Mouse (Mus musculus) heart, adult 2 months (tissue): ENCODE results near the gene Foxp1. TPM values are rescaled to one million over a fixed set of nuclear protein-coding genes. Genes with fewer than 3 reads are reported as not detected.

Experiments
- DNase-seq, 2 experiments: peaks; one replicate each; pipeline ENCODE4 v3.0.0; 2021
- H3K27ac ChIP-seq: fragments of 200-600 bp; 2 replicates; pipeline ENCODE4 v1.8.1; 2022
- H3K27me3 ChIP-seq: fragments of 200-500 bp; 2 replicates; pipeline ENCODE4 v1.6.1; 2012; ENCODE audit warnings: mild to moderate bottlenecking, low read length, inconsistent platforms, mixed read lengths; ENCODE audit not compliant: control insufficient read depth, insufficient read depth
- H3K36me3 ChIP-seq: fragments of 200-500 bp; 2 replicates; pipeline ENCODE4 v1.6.1; 2012; ENCODE audit warnings: low read length, inconsistent platforms; ENCODE audit not compliant: control insufficient read depth, insufficient read depth
- H3K4me1 ChIP-seq: fragments of 200-500 bp; 2 replicates; pipeline ENCODE4 v1.6.1; 2011; ENCODE audit warnings: low read length; ENCODE audit not compliant: control insufficient read depth, insufficient read depth
- H3K4me3 ChIP-seq: fragments of 200-600 bp; 2 replicates; pipeline ENCODE4 v1.8.1; 2022
- H3K79me2 ChIP-seq: fragments of 200-500 bp; replicated peaks from 2 replicates; pipeline ENCODE4 v1.6.1; 2012; ENCODE audit warnings: mild to moderate bottlenecking, inconsistent platforms, low read length, moderate library complexity, mixed read lengths; ENCODE audit not compliant: control insufficient read depth, insufficient read depth
- H3K9ac ChIP-seq: fragments of 200-500 bp; 2 replicates; pipeline ENCODE4 v1.6.1; 2012; ENCODE audit warnings: low read depth, mild to moderate bottlenecking, control low read depth, inconsistent platforms, low read length, mixed read lengths
- CTCF ChIP-seq: fragments of 200-600 bp; IDR thresholded peaks from 2 replicates; pipeline ENCODE4 v1.8.1; 2022; ENCODE audit warnings: antibody characterized with exemption, mild to moderate bottlenecking, moderate library complexity
- EP300 ChIP-seq: fragments of 200-500 bp; IDR thresholded peaks from 2 replicates; pipeline ENCODE4 v1.6.1; 2011; ENCODE audit warnings: low read depth, low read length, control low read depth; ENCODE audit not compliant: insufficient read depth
- POLR2A ChIP-seq: fragments of 200-500 bp; IDR thresholded peaks from 2 replicates; pipeline ENCODE4 v1.6.1; 2011; ENCODE audit warnings: mild to moderate bottlenecking, low read depth, low read length, control low read depth; ENCODE audit not compliant: insufficient read depth
- WGBS: fragments of 180-500 bp; shearing (Covaris S2); methylation state at CpG from one replicate; pipeline ENCODE4 v1.1.7; 2018; 5-methylcytosine and 5-hydroxymethylcytosine counted together
- intact Hi-C: fragments of 180-260 bp; cut with DNase I; formaldehyde crosslinking; loops from one replicate; pipeline ENCODE4 v1.15.1; 2025
- polyA plus RNA-seq: library from polyadenylated mRNA; depleted of rRNA; stranded (reverse); fragments of >200 nt; gene quantifications from 2 replicates; pipeline ENCODE4 v1.2.3, GENCODE M21; 2012
- total RNA-seq, 2 experiments: library from RNA; stranded (reverse); gene quantifications; 2 replicates each; pipeline ENCODE4 v1.2.3; 2021

The Foxp1 gene
- total and polyA plus RNA-seq, 3 experiments = 22.9 to 31.6 (median 26.4) TPM

DNA sequence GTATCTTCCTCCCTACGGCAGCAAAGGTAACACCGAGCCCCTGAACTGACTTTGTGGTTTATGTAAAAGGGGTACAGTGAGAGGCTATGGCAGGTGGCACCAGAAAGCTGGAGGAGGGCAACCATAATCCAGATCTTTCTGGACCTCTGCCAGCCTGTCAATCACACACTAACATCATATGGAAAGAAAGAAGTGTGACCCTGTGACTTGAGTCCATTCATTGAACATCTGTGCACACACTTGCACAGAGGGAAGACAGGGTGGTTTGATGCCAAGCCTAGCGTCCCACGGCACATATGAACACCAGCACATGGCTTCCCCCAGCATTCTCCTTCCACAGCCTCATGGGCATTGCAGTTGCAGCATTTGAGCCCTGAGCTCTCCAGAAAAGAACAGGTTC is 58.1 kb downstream of the Foxp1 start:
- Histone ChIP-seq H3K79me2 (no peaks in the 10 kb centered on the region), H3K27ac (no peak overlapping the region), H3K9ac (no peak overlapping the region), H3K4me3 (no peak overlapping the region), H3K4me1 (no peaks in the 10 kb centered on the region; the same call in 1 of the 2 replicates), H3K36me3 (no peaks in the 10 kb centered on the region), H3K27me3 (no peaks in the 10 kb centered on the region)
- no peak for TF ChIP-seq CTCF
- no peak for TF ChIP-seq EP300
- no peak for TF ChIP-seq POLR2A
- 98% methylated on average over 4 of the region's 4 CpGs for WGBS
- intact Hi-C loops = no loop called here
- DNase-seq = no peak

DNA sequence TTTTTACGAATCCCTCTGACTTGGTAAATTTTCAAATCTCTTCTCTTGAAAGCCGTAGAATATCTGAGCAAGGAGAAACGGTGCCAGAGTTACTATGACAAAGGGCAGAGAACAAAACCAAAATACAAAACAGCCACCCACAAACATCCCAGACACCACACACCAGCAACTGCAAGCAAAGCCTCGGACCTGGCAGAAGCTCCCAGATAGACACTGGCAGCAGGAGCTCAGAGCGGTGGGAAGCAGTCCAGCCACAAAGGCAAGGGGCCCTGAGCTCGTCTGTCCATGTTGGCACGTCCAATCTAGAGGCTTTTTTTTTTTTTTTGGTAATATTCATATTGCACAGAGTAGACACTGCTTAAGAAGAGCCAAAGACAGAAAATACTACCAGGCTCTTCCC is 58.6 kb downstream of the Foxp1 start:
- TF ChIP-seq CTCF (no peak), POLR2A (no peak), EP300 (no peak)
- H3K36me3 ChIP-seq = no peaks in the 10 kb centered on the region
- H3K27me3 ChIP-seq = no peaks in the 10 kb centered on the region
- no peaks in the 10 kb centered on the region; the same call in 1 of the 2 replicates for H3K4me1 ChIP-seq
- intact Hi-C loops = no loop called here
- H3K79me2 ChIP-seq = no peaks in the 10 kb centered on the region
- no peak overlapping the region for H3K9ac ChIP-seq
- DNase-seq = no peak
- 75% methylated on average over 7 of the region's 7 CpGs for WGBS
- H3K4me3 ChIP-seq = no peak overlapping the region
- no peak overlapping the region for H3K27ac ChIP-seq

DNA sequence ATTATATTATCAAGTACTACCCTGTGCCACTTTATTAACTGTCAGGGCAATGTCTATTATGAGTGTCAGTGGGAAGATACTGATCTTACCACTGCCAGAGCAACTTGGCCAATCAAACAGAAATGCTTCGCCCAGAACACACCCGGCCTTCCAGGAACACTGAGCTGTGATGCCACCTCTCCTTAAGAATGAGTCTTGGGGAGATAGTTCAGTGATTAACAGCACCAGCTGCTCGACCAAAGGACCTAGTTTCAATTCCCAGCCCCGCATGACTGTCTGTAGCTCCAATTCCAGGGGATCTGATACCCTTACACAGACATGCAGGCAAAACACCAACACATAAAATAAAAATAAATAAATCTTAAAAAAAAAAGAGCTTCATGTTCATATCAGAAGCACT is 63.7 kb downstream of the Foxp1 start:
- H3K27me3 ChIP-seq = no peaks in the 10 kb centered on the region

DNA sequence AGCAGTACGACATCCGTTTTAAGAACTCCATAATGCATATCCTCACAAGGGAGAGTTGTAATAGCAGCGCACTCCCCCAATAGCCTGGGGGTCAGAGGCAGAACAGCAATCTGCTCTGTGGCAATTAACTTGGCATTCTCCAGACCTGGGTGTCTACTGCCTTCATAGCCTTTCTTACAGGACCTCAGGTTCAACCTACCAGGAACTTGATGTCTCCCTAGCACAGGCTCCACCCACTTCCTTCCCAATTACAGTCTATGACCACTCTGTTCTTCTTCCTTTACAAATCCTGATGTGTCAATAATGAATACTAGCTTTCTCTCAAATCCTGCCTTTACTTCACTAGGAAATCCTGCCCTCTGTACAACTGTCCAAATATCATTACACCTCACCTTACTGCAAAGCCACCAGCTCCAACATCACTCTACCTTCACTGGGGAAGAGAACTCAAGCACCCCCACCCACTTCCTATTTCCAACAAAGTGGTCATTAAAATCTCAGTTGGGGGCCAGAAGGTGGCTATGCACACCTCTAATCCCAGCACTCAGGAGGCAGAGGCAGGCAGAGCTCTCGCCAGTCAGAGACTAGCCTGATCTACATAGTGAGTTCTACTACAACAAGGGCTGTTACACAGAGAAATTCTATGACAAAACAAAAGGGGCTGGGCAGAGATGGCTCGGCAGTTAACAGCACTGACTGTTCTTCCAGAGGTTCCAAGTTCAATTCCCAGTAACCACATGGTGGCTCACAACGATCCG is 68.6 kb downstream of the Foxp1 start:
- TF ChIP-seq CTCF (no peak), POLR2A (no peak), EP300 (no peak)
- H3K9ac ChIP-seq = no peak overlapping the region
- no peaks in the 10 kb centered on the region; the same call in 1 of the 2 replicates for H3K36me3 ChIP-seq
- intact Hi-C loops = loop anchor here (5.0 kb wide), 2 partner anchors 77 to 482 kb away; no protein-coding TSS in a partner anchor
- peaks cover 4% of the 10 kb centered on the region for H3K4me1 ChIP-seq
- H3K27ac ChIP-seq = no peak overlapping the region
- DNase-seq = no peak
- WGBS = 96% methylated on average over 7 of the region's 7 CpGs
- no peak overlapping the region for H3K4me3 ChIP-seq
- no peaks in the 10 kb centered on the region for H3K79me2 ChIP-seq
- no peaks in the 10 kb centered on the region for H3K27me3 ChIP-seq

More for the DNA sequence above, 63.7 kb downstream of the Foxp1 start:
- Histone ChIP-seq H3K4me1 (no peaks in the 10 kb centered on the region; the same call in 1 of the 2 replicates), H3K27ac (no peak overlapping the region), H3K4me3 (no peak overlapping the region), H3K79me2 (no peaks in the 10 kb centered on the region), H3K9ac (no peak overlapping the region), H3K36me3 (no peaks in the 10 kb centered on the region)
- DNase-seq = no peak
- intact Hi-C loops = no loop called here
- WGBS = 93% methylated on average over 4 of the region's 4 CpGs
- TF ChIP-seq CTCF (no peak), POLR2A (no peak), EP300 (no peak)

DNA sequence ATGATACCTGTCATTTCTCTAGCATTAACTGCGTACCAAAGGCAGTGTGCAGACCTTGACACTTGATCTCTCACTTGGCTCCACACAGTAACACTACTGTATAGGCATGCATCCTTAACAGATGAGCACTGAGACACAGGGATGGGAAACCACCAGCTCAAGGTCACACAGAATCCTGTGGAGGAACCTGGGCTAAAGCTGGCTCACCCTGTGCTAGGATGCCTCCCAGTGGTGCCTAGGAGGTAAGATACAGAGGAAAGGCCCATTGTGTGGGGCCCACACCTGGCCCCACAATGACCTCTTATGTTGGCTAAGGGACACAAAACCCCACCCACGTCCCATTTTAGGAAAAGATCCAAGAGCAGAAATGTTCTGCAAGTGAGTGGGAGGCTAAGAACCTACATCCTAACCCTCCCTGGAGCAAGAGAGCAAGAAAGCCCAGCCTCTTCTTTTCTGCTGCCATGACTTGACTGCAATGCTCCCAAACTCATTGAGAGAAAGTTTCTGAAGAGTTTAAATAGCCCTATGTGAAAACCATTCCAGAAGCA is 69.8 kb downstream of the Foxp1 start:
- Histone ChIP-seq H3K4me3 (no peak overlapping the region), H3K27ac (no peak overlapping the region), H3K4me1 (peaks cover 4% of the 10 kb centered on the region), H3K27me3 (no peaks in the 10 kb centered on the region), H3K79me2 (no peaks in the 10 kb centered on the region), H3K36me3 (no peaks in the 10 kb centered on the region; the same call in 1 of the 2 replicates), H3K9ac (no peak overlapping the region)
- WGBS = 58% methylated on average over 2 of the region's 2 CpGs
- TF ChIP-seq POLR2A (no peak), CTCF (peak; percentile 72), EP300 (peak; percentile 81; the same call in 1 of the 2 replicates)
- DNase-seq = peak in 1 of 2 experiments; percentile 45
- intact Hi-C loops = loop anchor here (5.0 kb wide), 2 partner anchors 75 to 480 kb away; no protein-coding TSS in a partner anchor

DNA sequence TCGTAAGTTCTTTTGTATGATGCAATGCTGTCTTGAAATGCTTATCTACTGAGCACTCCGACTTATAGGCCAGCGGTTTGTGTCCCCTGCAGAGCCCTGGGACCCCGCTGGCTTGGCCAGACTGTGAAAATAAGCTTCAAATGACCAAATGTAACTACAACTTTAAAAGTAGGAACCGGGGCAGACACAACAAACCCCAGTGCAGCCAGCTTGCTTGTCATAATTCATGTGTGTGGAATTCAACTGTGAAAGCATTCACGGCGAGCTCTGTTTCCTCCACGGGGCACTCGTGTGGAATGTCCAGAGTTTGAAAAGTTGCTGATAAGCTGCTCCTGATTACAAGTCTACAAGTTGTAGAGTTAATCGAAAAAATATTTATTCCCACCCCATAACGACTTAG is 71.0 kb downstream of the Foxp1 start:
- no peak overlapping the region; the same call in 1 of the 2 replicates for H3K27ac ChIP-seq
- H3K79me2 ChIP-seq = no peaks in the 10 kb centered on the region
- no peaks in the 10 kb centered on the region for H3K27me3 ChIP-seq
- WGBS = 33% methylated on average over 11 of the region's 11 CpGs
- no peak overlapping the region for H3K9ac ChIP-seq
- H3K36me3 ChIP-seq = no peaks in the 10 kb centered on the region; the same call in 1 of the 2 replicates
- H3K4me3 ChIP-seq = no peak overlapping the region
- H3K4me1 ChIP-seq = peaks cover 4% of the 10 kb centered on the region
- no peak for DNase-seq
- no peak for TF ChIP-seq EP300
- TF ChIP-seq POLR2A = no peak
- intact Hi-C loops = loop anchor here (5.0 kb wide), 2 partner anchors 74 to 479 kb away; no protein-coding TSS in a partner anchor
